Mouse (Mus musculus) granulocyte monocyte progenitor cell, adult 5-6 weeks (primary cell): ENCODE results near the gene Nanos3. TPM values are rescaled to one million over a fixed set of nuclear protein-coding genes. Genes with fewer than 3 reads are reported as not detected.

Experiments used
- ATAC-seq: replicated peaks from 2 replicates; pipeline ENCODE4 v1.8.0; 2016; ENCODE audit warnings: mild to moderate bottlenecking, moderate TSS enrichment, inconsistent platforms; ENCODE audit not compliant: poor library complexity, severe bottlenecking
- total RNA-seq, 2 experiments: library from RNA; stranded (forward) in 1 of 2; stranded (reverse) in 1 of 2; fragments of 200-712, 200-1000 nt in 1 of 2; fragments of >200 nt in 1 of 2; fragmentation: Nextera tagmentation in 1 of 2; gene quantifications; 2 replicates each; pipeline ENCODE4 v1.2.3; 2014 to 2017

Gene Nanos3
- total RNA-seq (2014; fragmentation: Nextera tagmentation): 3.5 and 9.6 TPM in 2 replicates
- total RNA-seq (2017): not detected in 2 replicates

- no peak for ATAC-seq
Observed at GRCm38 (mm10) chr8:84185117-84185516, at the start of gene Nanos3. TSS of gene Nanos3 (minus strand) at chr8:84185217.

GRCm38 (mm10) chr8:84233055-84233454 lies 48.0 kb upstream of the Nanos3 start:
- ATAC-seq: peak; percentile 31

GRCm38 (mm10) chr8:84230735-84231134 lies 45.7 kb upstream of the Nanos3 start:
- no peak for ATAC-seq

- peak; percentile 25; the same call in 1 of the 2 replicates for ATAC-seq
Observed at GRCm38 (mm10) chr8:84223322-84224029, 38.5 kb upstream of the Nanos3 start.

GRCm38 (mm10) chr8:84222566-84223165 lies 37.6 kb upstream of the Nanos3 start:
- ATAC-seq: peak; percentile 78

GRCm38 (mm10) chr8:84220105-84220504 lies 35.1 kb upstream of the Nanos3 start:
- ATAC-seq: peak; percentile 68

GRCm38 (mm10) chr8:84218143-84218542 lies 33.1 kb upstream of the Nanos3 start:
- ATAC-seq: no peak

GRCm38 (mm10) chr8:84217206-84217605 lies 32.2 kb upstream of the Nanos3 start:
- no peak for ATAC-seq

GRCm38 (mm10) chr8:84213277-84213676 lies 28.3 kb upstream of the Nanos3 start:
- no peak for ATAC-seq

GRCm38 (mm10) chr8:84211881-84212563 lies 27.0 kb upstream of the Nanos3 start:
- no peak for ATAC-seq

- ATAC-seq: no peak
Observed at GRCm38 (mm10) chr8:84211202-84211601, 26.2 kb upstream of the Nanos3 start.

- peak; percentile 42 for ATAC-seq
Observed at GRCm38 (mm10) chr8:84210167-84210791, 25.3 kb upstream of the Nanos3 start.

- peak; percentile 28 for ATAC-seq
Observed at GRCm38 (mm10) chr8:84208381-84209380, 23.7 kb upstream of the Nanos3 start.

GRCm38 (mm10) chr8:84207811-84208210 lies 22.8 kb upstream of the Nanos3 start:
- ATAC-seq: peak; percentile 54

GRCm38 (mm10) chr8:84206666-84207065 lies 21.6 kb upstream of the Nanos3 start:
- no peak for ATAC-seq

GRCm38 (mm10) chr8:84205073-84205472 lies 20.1 kb upstream of the Nanos3 start:
- no peak for ATAC-seq

- ATAC-seq: peak; percentile 30
Observed at GRCm38 (mm10) chr8:84203975-84204772, 19.2 kb upstream of the Nanos3 start.

- ATAC-seq: peak; percentile 26
Observed at GRCm38 (mm10) chr8:84202938-84203917, 18.2 kb upstream of the Nanos3 start.
